Mouse (Mus musculus) kidney, postnatal 14 days (tissue): ENCODE measurements around the gene Pex14.
"Not testable (repeated sequence)": the region's sequence is repeated elsewhere in the genome, so short reads cannot be mapped to it uniquely, and the experiment has no call there.

ENCODE experiments used
- DNase-seq: peaks from one replicate; pipeline ENCODE4 v3.0.0; 2022; ENCODE audit warnings: mixed read lengths

Pex14 gene

DNA sequence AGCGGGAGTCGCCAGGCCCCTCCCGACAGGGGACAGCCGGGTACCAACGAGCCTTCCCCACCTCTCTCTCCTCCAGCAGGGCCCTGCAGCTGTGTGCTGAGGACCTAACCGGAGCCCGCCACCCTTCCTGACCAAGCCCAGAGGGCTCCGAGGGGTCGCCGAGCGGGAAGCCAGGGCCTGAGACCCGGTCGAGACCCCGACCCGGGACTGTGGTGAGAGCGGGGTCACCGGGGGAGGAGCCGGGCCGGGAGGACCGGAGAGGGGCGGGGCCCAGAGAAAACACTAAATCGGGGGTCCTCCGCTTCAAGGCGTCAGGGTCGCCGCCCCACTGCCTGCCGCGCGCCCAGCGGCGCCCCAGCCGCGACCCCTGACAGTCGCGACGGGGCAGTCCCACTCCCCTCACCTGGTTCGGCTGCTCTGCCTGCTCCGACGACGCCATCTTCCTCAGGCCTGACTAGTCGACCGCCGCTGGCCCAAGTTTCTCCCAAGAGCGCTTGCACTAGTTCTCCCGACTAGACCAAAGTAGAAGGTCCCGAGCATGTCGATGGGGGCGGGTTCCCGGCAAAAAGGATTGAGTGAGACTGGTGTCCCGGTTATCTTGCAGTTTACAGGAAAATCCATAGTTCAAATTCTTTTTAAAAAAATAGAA lies at the start of gene Pex14:
TSS of gene Pex14 (minus strand) at position 508 of the 649 bp plus-strand sequence.
- peak; percentile 95 for DNase-seq

DNA sequence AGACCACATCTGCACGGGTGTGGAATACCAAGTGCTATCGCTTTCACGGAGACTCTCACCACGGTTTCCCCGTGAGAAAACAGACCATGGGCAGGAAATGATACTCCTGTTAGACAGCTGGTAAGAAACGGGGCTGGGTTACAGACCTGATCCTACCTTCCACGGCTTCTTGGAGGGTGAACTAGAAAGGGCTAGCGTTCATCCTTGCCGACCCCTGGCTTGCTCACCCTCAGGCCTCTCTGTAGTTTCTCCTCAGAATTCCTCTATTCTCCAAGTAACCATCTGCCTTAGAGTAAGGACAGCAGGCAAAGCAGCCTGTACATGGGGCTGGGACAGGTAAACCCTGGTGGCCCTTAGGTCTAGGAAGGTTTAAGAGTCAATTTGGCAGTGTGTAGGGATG lies 49.5 kb upstream of the Pex14 start:
- DNase-seq, result no peak

DNA sequence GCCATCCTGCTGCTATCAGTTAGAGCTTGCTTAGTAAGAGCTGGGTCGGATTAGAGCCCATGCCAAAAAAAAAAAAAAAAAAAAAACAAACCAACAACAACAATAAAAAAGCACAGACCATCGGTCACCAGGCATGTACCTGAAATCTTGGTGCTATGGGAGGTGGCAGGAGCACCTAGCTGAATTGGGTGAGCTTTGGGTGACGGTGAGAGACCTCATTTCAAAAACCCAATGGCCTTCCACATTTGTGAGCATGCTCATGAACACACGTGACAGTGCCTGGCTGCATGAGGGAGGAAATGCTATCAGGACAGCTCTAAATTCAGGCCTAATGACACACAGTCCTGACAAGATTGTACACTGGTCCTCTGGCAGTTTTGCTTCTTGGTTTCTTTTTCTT lies 48.4 kb upstream of the Pex14 start:
- no peak for DNase-seq

- no peak for DNase-seq
Observed at GRCm38 (mm10) chr4:149147528-149147927, 47.9 kb upstream of the Pex14 start.

- no peak for DNase-seq
Observed at GRCm38 (mm10) chr4:149145151-149145550, 45.5 kb upstream of the Pex14 start.

- peak; percentile 87 for DNase-seq
Observed at GRCm38 (mm10) chr4:149144459-149144858, 44.8 kb upstream of the Pex14 start.

DNA sequence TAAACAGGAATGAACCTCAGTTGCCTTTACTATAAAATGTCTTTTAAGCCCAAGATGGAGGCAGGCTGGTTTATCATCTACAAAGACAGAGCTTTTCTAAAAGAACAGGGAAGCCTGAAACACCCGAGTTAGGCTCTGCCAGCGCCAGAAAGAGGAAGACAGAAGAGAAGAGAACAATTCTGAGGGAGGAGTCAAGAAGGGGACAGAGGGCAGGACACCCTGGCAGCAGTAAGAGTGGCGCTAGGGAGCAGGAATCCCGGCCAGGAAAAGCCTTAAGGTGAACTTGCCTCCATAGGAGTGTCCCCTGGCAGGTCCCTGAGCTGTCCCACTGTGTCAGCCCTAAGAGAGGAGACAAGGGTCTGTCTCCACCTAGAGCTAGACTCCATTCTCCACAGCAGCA lies 43.9 kb upstream of the Pex14 start:
- DNase-seq, result no peak

- no peak for DNase-seq
Observed at GRCm38 (mm10) chr4:149138515-149138914, 38.8 kb upstream of the Pex14 start.

DNA sequence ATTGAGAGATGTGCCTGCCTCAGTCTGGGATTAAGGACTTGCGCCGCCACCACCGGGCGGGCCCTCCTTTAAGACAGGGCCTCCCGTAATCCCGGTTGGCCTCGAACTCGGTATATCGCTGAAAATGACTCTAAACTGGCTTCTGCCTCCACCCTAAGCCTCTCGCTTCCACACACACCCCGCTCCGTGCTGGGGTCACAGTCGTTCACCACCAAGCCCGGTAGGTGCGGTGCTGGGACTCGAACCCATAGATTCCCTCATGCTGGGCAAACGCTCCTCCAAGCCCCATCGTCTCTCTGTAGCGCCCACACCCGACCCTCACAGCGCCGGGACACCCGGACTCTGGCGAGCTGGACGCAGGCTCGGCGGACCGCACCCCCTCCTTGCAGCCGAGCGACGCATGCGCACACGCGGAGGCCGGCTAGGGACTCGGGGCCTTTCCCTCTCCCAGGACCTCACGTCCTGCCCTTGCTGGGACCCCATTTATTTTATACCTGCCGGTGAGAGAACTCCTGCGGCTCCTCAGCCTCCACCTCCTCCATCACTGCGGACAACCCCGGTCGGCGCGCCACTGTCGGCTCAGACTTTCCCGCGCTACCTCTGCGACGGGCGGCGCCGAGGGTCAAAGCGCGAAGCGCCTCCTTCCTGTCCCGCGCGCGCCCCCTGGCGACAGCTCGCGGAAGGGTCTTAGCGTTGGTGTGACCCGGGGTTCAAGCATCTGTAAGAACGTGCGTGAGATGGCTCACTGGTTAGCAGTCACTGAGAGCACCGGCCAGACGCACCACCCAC lies 37.5 kb upstream of the Pex14 start, which contains the start of gene Cenps:
TSS of gene Cenps (minus strand) at position 648 of the 789 bp plus-strand sequence.
- DNase-seq, result peak; percentile 93

GRCm38 (mm10) chr4:149136116-149136850 lies 36.6 kb upstream of the Pex14 start:
- no peak for DNase-seq

DNA sequence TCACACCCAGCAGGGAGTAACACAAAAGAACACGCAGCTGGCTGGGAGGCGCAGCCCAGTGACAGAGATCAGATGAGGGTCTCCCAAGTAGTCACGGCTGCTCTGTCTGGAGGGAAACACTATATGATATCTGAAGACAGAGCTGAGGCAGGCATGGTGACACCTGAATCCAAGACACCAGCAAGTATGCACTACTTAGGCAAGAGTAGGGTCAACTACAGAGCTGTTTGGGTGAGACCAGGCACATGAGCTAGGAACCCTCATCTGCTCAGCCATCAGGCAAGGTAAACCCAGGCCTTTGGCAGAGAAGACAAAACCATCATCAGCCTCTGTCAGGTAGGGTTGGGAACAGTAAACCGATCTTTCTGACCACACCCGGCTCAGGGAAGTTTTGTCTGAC lies 33.7 kb upstream of the Pex14 start:
- no peak for DNase-seq

GRCm38 (mm10) chr4:149131789-149132565 lies 32.3 kb upstream of the Pex14 start:
- DNase-seq, result no peak

DNA sequence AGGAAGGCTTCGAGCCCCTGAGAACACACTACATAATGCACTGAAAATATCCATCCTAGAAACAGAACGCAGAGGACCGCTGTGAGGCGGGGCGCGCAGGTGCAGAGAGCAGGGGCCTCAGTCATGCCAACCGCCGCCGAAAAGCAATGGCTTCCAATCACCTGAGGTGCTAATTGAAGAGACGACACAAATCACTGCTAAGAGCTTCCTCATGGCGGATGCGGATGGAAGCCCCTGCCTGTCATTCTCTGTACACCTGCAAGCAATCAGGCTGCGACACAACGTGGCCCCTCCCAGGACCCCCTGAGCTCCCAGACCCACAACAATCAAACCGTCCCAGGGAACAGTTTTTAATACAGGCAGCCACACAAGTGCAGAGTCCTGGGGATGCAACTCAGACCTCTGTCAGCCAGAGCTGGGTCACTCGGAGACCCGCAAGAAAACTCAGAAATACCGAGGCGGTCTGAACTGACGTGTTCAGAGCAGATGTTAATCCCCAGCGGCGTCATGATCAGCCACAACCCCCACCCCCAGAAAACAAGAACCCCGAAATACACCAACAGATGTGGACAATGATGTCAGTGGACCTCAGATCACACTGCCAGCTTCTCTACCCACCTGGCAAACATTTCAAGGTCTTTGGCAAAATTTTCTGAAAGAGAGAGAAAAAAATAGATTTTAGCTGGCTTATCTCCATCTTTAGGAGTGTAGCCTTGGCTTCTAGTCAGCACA lies 31.5 kb upstream of the Pex14 start:
- DNase-seq, result no peak

- DNase-seq, result no peak
Observed at GRCm38 (mm10) chr4:149128467-149128866, 28.8 kb upstream of the Pex14 start.

DNA sequence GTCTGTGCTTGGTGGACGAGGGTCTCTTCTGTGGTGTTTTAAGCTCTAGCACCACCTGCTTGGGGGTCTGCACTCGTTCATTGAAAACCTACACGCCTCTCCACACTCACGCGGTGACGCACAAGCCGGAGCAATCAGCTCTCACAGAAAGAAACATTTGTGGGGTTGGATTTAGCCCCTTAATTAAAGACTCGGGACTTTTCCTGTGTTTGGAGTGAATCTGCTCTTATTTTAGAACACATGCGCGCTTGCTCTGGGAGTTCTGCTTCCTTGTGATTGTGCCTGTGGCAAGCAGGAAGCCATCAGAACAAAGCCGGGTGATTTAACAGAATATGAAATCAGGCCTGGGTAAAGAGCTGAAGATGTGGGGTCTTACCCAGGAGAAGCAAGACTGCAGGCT lies 27.0 kb upstream of the Pex14 start, which contains the start of gene Cort:
TSS of gene Cort (minus strand) at position 101 of the 400 bp plus-strand sequence.
- no peak for DNase-seq

- DNase-seq, result no peak
Observed at GRCm38 (mm10) chr4:149126115-149126509, 26.4 kb upstream of the Pex14 start.

GRCm38 (mm10) chr4:149125341-149126114 lies 25.9 kb upstream of the Pex14 start:
- DNase-seq, result no peak

GRCm38 (mm10) chr4:149123432-149123831 lies 23.8 kb upstream of the Pex14 start:
- DNase-seq, result no peak

GRCm38 (mm10) chr4:149119978-149120562 lies 20.4 kb upstream of the Pex14 start:
- not testable (repeated sequence) for DNase-seq

- peak; percentile 94 for DNase-seq
Observed at GRCm38 (mm10) chr4:149103875-149104561, 4.3 kb upstream of the Pex14 start, which contains the start of gene Dffa. Gene Dffa, plus strand, starts transcription at chr4:149104146.
